Mouse (Mus musculus) limb, embryonic 13.5 days (tissue): Measurements from ENCODE around the gene Fbxl21. TPM values are rescaled to one million over a fixed set of nuclear protein-coding genes. Genes with fewer than 3 reads are reported as not detected.

Experiments
- polyA plus RNA-seq: library from polyadenylated mRNA; unstranded; fragments of >200 nt; fragmentation: Nextera tagmentation; extraction: Ambion mirVana; gene quantifications from 2 replicates; pipeline ENCODE4 v1.2.1, GENCODE M21; 2015

Fbxl21 gene
- polyA plus RNA-seq, 1 experiment from 2014 or later: 3.0 TPM

Other genes starting within 250 kb of the Fbxl21 start
- 497 and 573 TPM in 2 replicates for gene Cxcl14, start 225.9 kb upstream of the Fbxl21 start, polyA plus RNA-seq
- gene Gm3045, start 95.9 kb upstream of the Fbxl21 start, polyA plus RNA-seq: 0.10 and 0.13 TPM in 2 replicates
- 0.28 and 0.33 TPM in 2 replicates for gene Slc25a48, start 84.1 kb upstream of the Fbxl21 start, polyA plus RNA-seq
- gene Il9, start 40.2 kb upstream of the Fbxl21 start, polyA plus RNA-seq: not detected in 2 replicates
- gene Lect2, start 26.0 kb downstream of the Fbxl21 start, polyA plus RNA-seq: not detected in 2 replicates
- 180 and 183 TPM in 2 replicates for gene Tgfbi, start 87.1 kb downstream of the Fbxl21 start, polyA plus RNA-seq
- 37.3 and 41.2 TPM in 2 replicates for gene Smad5, start 180.5 kb downstream of the Fbxl21 start, polyA plus RNA-seq
- 0.10 and 0.26 TPM in 2 replicates for gene Gm45623, start 231.4 kb downstream of the Fbxl21 start, polyA plus RNA-seq